Comparison of ENCODE assay signal across 28 mouse cellular contexts in the genomic region with DNA sequence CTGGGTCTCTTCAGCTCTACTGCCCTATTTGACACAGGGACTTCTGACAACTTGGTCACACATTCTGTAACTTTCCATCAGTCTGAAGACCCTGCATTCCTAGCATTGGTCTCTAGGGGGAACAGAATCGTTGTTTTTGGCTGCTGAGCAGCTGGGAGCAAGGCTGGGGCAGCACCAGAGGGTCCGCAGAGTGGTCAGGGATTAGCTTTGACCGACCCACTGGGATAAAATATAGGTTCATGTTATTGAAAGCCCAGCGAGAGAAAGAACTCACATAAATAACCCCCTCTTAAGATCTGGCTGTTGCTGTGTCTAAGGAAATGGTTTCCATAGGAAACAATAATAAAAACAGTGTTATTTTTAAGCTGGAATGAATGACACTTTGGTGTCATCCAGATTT. TPM values are rescaled to one million over a fixed set of nuclear protein-coding genes. Genes with fewer than 3 reads are reported as not detected.
DNase-seq lines count a peak whose midpoint lies in the region; ATAC-seq and TF ChIP-seq lines count a peak whose summit lies in the region.
"Had no signal": no experiment of that assay in that cellular context is flagged by ENCODE, and none has a peak within 500 bp of the region (broad histone marks: within the 10 kb centered on the region; RNA-seq: fewer than 3 reads in every experiment).

No protein-coding gene starts in this region.

- no peak overlapping the region for H3K9ac ChIP-seq in intestine, postnatal 0 days (ENCODE audit: low read depth, low read length)
- H3K9ac ChIP-seq in intestine, embryonic 15.5 days, result no peak overlapping the region
- H3K9ac ChIP-seq in midbrain, postnatal 0 days (replicated peaks; ENCODE audit: low read length, poor library complexity, severe bottlenecking), result no peak overlapping the region
- H3K9ac ChIP-seq in midbrain, embryonic 13.5 days (replicated peaks), result no peak overlapping the region
- H3K9ac ChIP-seq: embryonic facial prominence, embryonic 12.5 days; neural tube, embryonic 15.5 days had no signal

- no peak for ATAC-seq in intestine, postnatal 0 days
- no peak for ATAC-seq in intestine, embryonic 15.5 days
- no peak for ATAC-seq in midbrain, postnatal 0 days (ENCODE audit: low FRiP score)
- ATAC-seq in midbrain, embryonic 13.5 days, result no peak
- ATAC-seq: Patski had no signal

- no peak overlapping the region for H3K4me3 ChIP-seq in intestine, postnatal 0 days (ENCODE audit: low read depth, low read length)
- no peak overlapping the region for H3K4me3 ChIP-seq in intestine, embryonic 15.5 days (replicated peaks)
- H3K4me3 ChIP-seq in midbrain, postnatal 0 days (ENCODE audit: low read depth, low read length), result no peak overlapping the region
- no peak overlapping the region for H3K4me3 ChIP-seq in midbrain, embryonic 13.5 days (replicated peaks)
- H3K4me3 ChIP-seq: embryonic facial prominence, embryonic 12.5 days; heart, embryonic 10.5 days; limb, embryonic 10.5 days; midbrain, embryonic 10.5 days; neural tube, embryonic 15.5 days had no signal

- no peaks in the 10 kb centered on the region for H3K27me3 ChIP-seq in intestine, postnatal 0 days (replicated peaks; ENCODE audit: control insufficient read depth, insufficient read depth, low read length)
- H3K27me3 ChIP-seq in intestine, embryonic 15.5 days (replicated peaks), result no peaks in the 10 kb centered on the region
- H3K27me3 ChIP-seq in midbrain, postnatal 0 days (ENCODE audit: insufficient read depth, low read length), result no peaks in the 10 kb centered on the region
- H3K27me3 ChIP-seq in midbrain, embryonic 13.5 days, result no peaks in the 10 kb centered on the region
- H3K27me3 ChIP-seq: CH12.LX; embryonic facial prominence, embryonic 12.5 days; neural tube, embryonic 15.5 days had no signal

- no peaks in the 10 kb centered on the region for H3K9me3 ChIP-seq in intestine, postnatal 0 days (ENCODE audit: control insufficient read depth)
- H3K9me3 ChIP-seq in intestine, embryonic 15.5 days, result no peaks in the 10 kb centered on the region
- H3K9me3 ChIP-seq in midbrain, postnatal 0 days (ENCODE audit: low read length), result no peaks in the 10 kb centered on the region
- H3K9me3 ChIP-seq in midbrain, embryonic 13.5 days, result no peaks in the 10 kb centered on the region
- H3K9me3 ChIP-seq: embryonic facial prominence, embryonic 12.5 days; G1E; heart, embryonic 10.5 days; limb, embryonic 10.5 days; midbrain, embryonic 10.5 days; neural tube, embryonic 15.5 days had no signal

- no peak overlapping the region for H3K27ac ChIP-seq in intestine, postnatal 0 days (ENCODE audit: low read depth, low read length)
- no peak overlapping the region for H3K27ac ChIP-seq in intestine, embryonic 15.5 days
- no peak overlapping the region for H3K27ac ChIP-seq in midbrain, postnatal 0 days (ENCODE audit: low read depth, low read length)
- no peak overlapping the region for H3K27ac ChIP-seq in midbrain, embryonic 13.5 days
- H3K27ac ChIP-seq: embryonic facial prominence, embryonic 12.5 days; heart, embryonic 10.5 days; limb, embryonic 10.5 days; macrophage; midbrain, embryonic 10.5 days; neural tube, embryonic 15.5 days had no signal

- no peaks in the 10 kb centered on the region for H3K4me1 ChIP-seq in intestine, postnatal 0 days (replicated peaks; ENCODE audit: control insufficient read depth, insufficient read depth, low read length)
- H3K4me1 ChIP-seq in intestine, embryonic 15.5 days (replicated peaks), result no peaks in the 10 kb centered on the region
- H3K4me1 ChIP-seq in midbrain, postnatal 0 days (ENCODE audit: insufficient read depth, low read length), result no peaks in the 10 kb centered on the region
- no peaks in the 10 kb centered on the region for H3K4me1 ChIP-seq in midbrain, embryonic 13.5 days (replicated peaks)
- H3K4me1 ChIP-seq: embryonic facial prominence, embryonic 12.5 days; heart, embryonic 10.5 days; limb, embryonic 10.5 days; midbrain, embryonic 10.5 days; neural tube, embryonic 15.5 days had no signal

- no peaks in the 10 kb centered on the region for H3K36me3 ChIP-seq in intestine, postnatal 0 days (ENCODE audit: control insufficient read depth, insufficient read depth)
- H3K36me3 ChIP-seq in intestine, embryonic 15.5 days, result no peaks in the 10 kb centered on the region
- no peaks in the 10 kb centered on the region for H3K36me3 ChIP-seq in midbrain, postnatal 0 days (ENCODE audit: insufficient read depth, low read length)
- H3K36me3 ChIP-seq in midbrain, embryonic 13.5 days, result no peaks in the 10 kb centered on the region
- H3K36me3 ChIP-seq: embryonic facial prominence, embryonic 12.5 days; G1E; heart, embryonic 10.5 days; limb, embryonic 10.5 days; midbrain, embryonic 10.5 days; neural tube, embryonic 15.5 days had no signal

- H3K4me2 ChIP-seq in intestine, postnatal 0 days (replicated peaks; ENCODE audit: low read depth), result no peak overlapping the region
- no peak overlapping the region for H3K4me2 ChIP-seq in intestine, embryonic 15.5 days (replicated peaks)
- no peak overlapping the region for H3K4me2 ChIP-seq in midbrain, postnatal 0 days (ENCODE audit: low read depth, low read length, poor library complexity, severe bottlenecking)
- H3K4me2 ChIP-seq in midbrain, embryonic 13.5 days (replicated peaks), result no peak overlapping the region
- H3K4me2 ChIP-seq: embryonic facial prominence, embryonic 12.5 days; neural tube, embryonic 15.5 days had no signal

- WGBS in intestine, postnatal 0 days, result 47% methylated on average over 4 of the region's 4 CpGs
- WGBS in intestine, embryonic 15.5 days, result 40% methylated on average over 4 of the region's 4 CpGs
- 50% methylated on average over 4 of the region's 4 CpGs for WGBS in midbrain, postnatal 0 days
- 56% methylated on average over 4 of the region's 4 CpGs for WGBS in midbrain, embryonic 13.5 days

- peak; percentile 22; the same call in 1 of the 2 replicates for TF ChIP-seq CTCF in intestine, postnatal 0 days (IDR thresholded peaks at IDR 0.05; ENCODE audit: low read depth)
- TF ChIP-seq CTCF in midbrain, postnatal 0 days (IDR thresholded peaks at IDR 0.05), result peak; percentile 19; the same call in 1 of the 2 replicates

- DNase-seq in kidney, postnatal 10 days, result peak; percentile 26
- DNase-seq in kidney, adult 11 months, result no peak
- peak; percentile 4 for DNase-seq in midbrain, postnatal 0 days (ENCODE audit: low spot score)
- DNase-seq in left cerebral cortex, adult 11 months (ENCODE audit: low spot score), result no peak
- DNase-seq: adrenal gland, adult 2 months; B cell, adult 2 months; cerebellum, adult 18-20 months; cerebellum, postnatal 25 days; liver; right cerebral cortex, postnatal 14 days had no signal

RNA-seq across cellular contexts. Expression of a gene that starts 25.2 kb away (rescaled TPM):
- polyA plus RNA-seq in intestine, postnatal 0 days (2015; fragmentation: Nextera tagmentation; extraction: Ambion mirVana), result 1.3 and 1.4 TPM in 2 replicates
- polyA plus RNA-seq in intestine, embryonic 15.5 days (2015; fragmentation: Nextera tagmentation; extraction: Ambion mirVana), result 2.3 and 2.5 TPM in 2 replicates
- total RNA-seq in midbrain, postnatal 0 days (2014; rRNA removed), result 18.3 and 19.5 TPM in 2 replicates
- polyA plus RNA-seq in midbrain, postnatal 0 days (2015; fragmentation: Nextera tagmentation; extraction: Ambion mirVana), result 8.5 and 9.6 TPM in 2 replicates
- 4.4 and 5.8 TPM in 2 replicates for polyA plus RNA-seq in midbrain, embryonic 13.5 days (2015; fragmentation: Nextera tagmentation; extraction: Ambion mirVana)

RNA-seq across cellular contexts. Expression of a gene that starts 27.1 kb away (rescaled TPM):
- 90.3 and 90.7 TPM in 2 replicates for polyA plus RNA-seq in intestine, postnatal 0 days (2015; fragmentation: Nextera tagmentation; extraction: Ambion mirVana)
- polyA plus RNA-seq in intestine, embryonic 15.5 days (2015; fragmentation: Nextera tagmentation; extraction: Ambion mirVana), result 114 and 124 TPM in 2 replicates
- 61.4 and 75.8 TPM in 2 replicates for total RNA-seq in midbrain, postnatal 0 days (2014; rRNA removed)
- 123 and 129 TPM in 2 replicates for polyA plus RNA-seq in midbrain, postnatal 0 days (2015; fragmentation: Nextera tagmentation; extraction: Ambion mirVana)
- 109 and 111 TPM in 2 replicates for polyA plus RNA-seq in midbrain, embryonic 13.5 days (2015; fragmentation: Nextera tagmentation; extraction: Ambion mirVana)

RNA-seq across cellular contexts. Expression of a gene that starts 48.6 kb away (rescaled TPM):
- polyA plus RNA-seq in intestine, postnatal 0 days (2015; fragmentation: Nextera tagmentation; extraction: Ambion mirVana), result not detected in 2 replicates
- polyA plus RNA-seq in intestine, embryonic 15.5 days (2015; fragmentation: Nextera tagmentation; extraction: Ambion mirVana), result not detected in 2 replicates
- 0.19 and 0.55 TPM in 2 replicates for total RNA-seq in midbrain, postnatal 0 days (2014; rRNA removed)
- 0.10 and 0.15 TPM in 2 replicates for polyA plus RNA-seq in midbrain, postnatal 0 days (2015; fragmentation: Nextera tagmentation; extraction: Ambion mirVana)
- 0.23 TPM in 1 of 2 replicates, not detected in the other for polyA plus RNA-seq in midbrain, embryonic 13.5 days (2015; fragmentation: Nextera tagmentation; extraction: Ambion mirVana)
- total RNA-seq: hematopoietic stem cell, adult 5-6 weeks had no signal
- polyA plus RNA-seq: forebrain, embryonic 11.5 days; heart, embryonic 10.5 days; heart, embryonic 16.5 days; large intestine, adult 2 months; limb, embryonic 10.5 days; liver, embryonic 16.5 days; midbrain, embryonic 10.5 days; neural tube, embryonic 15.5 days; thymus, postnatal 0 days had no signal

Comparison
In these comparisons a context has a peak if more than half of its experiments do, and no peak if none do; other contexts are left out.
1. DNase-seq: peak in kidney, postnatal 10 days (single experiment) and midbrain, postnatal 0 days (single experiment); none in kidney, adult 11 months (single experiment) and left cerebral cortex, adult 11 months (single experiment).